Mouse (Mus musculus): ENCODE results near the gene P2ry13. TPM values are rescaled to one million over a fixed set of nuclear protein-coding genes. Genes with fewer than 3 reads are reported as not detected.
A peak's percentile ranks its signal among the peaks of the same experiment; 100 is the strongest.

P2ry13 gene
- polyA plus RNA-seq, 1 experiment from 2014 or later, result 1.4 TPM

DNA sequence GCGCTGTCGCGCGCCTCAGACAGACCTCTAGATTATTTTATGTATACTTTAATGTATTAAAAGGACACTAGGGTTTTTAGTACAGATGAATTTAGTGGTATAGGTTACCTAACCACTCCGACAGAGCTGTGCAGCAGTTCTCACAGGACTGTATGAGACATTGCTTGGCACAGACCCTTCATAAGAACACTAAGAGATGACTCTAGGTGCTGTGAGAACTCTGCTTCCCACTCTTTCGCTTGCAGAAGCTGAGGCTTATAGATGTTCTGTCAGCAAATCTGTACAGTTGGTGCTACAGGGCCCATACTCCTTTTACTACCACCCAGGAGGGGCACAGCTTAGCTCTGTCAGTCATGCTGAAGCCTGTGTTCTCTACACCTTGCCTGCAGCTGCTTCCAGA lies 19.0 kb downstream of the P2ry13 start:
- Histone ChIP-seq H3K4me1 (no peaks in the 10 kb centered on the region), H3K36me3 (replicated peaks) (no peaks in the 10 kb centered on the region), H3K9ac (no peak overlapping the region), H3K4me2 (no peak overlapping the region), H3K9me3 (no peaks in the 10 kb centered on the region), H3K27ac (no peak overlapping the region), H3K27me3 (replicated peaks) (no peaks in the 10 kb centered on the region), H3K4me3 (no peak overlapping the region)
- 96% methylated on average over 6 of the region's 6 CpGs for WGBS
- no peak for ATAC-seq (replicated peaks)

DNA sequence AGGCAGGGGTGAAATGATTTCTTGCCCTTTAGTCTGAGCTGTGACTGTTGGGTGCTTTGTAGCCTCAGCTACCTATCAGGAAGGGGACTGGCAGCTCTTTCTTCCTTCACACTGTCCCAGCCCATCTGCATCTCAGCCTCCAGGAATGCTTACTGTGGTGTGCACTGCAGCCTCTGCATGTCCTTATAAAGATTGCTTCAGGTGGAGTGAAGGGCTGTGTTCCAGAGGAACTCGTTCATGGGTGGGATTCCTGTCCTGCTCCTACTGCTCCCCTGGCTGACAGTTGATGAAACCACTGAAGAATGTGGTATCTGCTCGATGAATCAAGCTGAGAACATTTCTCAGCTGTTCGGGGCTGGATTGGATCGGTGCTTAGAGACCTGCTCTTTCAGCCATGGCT lies 23.3 kb downstream of the P2ry13 start:
- no peaks in the 10 kb centered on the region for H3K36me3 ChIP-seq (replicated peaks)
- 89% methylated on average over 4 of the region's 4 CpGs for WGBS
- ATAC-seq (replicated peaks), result no peak
- no peaks in the 10 kb centered on the region for H3K27me3 ChIP-seq (replicated peaks)
- H3K27ac ChIP-seq, result no peak overlapping the region
- H3K4me1 ChIP-seq, result no peaks in the 10 kb centered on the region
- H3K4me2 ChIP-seq, result no peak overlapping the region
- H3K4me3 ChIP-seq, result no peak overlapping the region
- no peak overlapping the region for H3K9ac ChIP-seq
- no peaks in the 10 kb centered on the region for H3K9me3 ChIP-seq

DNA sequence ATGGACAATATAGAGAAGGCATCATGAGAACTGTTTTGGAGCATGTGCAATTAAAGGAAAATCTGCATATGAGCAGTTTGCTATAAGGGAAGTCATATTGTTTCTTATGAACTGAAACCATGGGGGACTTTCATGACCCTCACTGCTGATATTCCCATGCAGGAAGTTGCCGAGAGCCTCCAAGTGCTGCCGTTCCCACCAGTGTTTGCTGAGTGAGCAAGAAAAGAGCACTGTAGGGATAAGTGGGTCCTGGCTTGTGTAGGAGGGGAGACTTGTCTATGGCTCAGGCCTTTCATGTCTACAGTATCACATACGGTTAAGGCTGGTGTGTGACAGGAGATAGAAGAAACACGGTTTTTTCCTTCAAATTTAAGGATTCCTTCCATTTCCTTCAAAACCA lies 25.0 kb downstream of the P2ry13 start:
- Histone ChIP-seq H3K4me1 (no peaks in the 10 kb centered on the region), H3K9me3 (no peaks in the 10 kb centered on the region), H3K4me3 (no peak overlapping the region), H3K27me3 (replicated peaks) (no peaks in the 10 kb centered on the region), H3K36me3 (replicated peaks) (no peaks in the 10 kb centered on the region), H3K27ac (no peak overlapping the region), H3K9ac (no peak overlapping the region), H3K4me2 (no peak overlapping the region)
- WGBS, result 88% methylated on average over 4 of the region's 4 CpGs
- no peak for ATAC-seq (replicated peaks)

DNA sequence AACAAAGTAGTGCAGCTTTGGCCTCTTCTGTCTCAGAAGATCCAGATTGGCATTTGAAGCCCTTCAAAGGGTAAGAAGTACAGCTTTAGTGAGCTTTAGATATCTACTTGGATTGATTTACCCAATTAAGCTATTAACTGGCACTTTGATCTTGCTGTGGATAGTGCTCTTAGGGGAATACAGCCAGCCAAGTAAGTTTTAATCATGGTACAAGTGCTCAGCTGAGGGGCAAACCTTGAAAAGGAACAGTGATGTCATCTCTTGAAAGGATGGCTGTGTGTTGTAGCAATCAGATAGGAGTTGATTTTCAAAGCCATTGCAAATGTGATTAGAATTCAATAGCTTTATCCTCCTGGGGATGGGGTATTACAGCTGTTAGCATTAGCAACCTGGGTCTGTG lies 28.6 kb downstream of the P2ry13 start:
- Histone ChIP-seq H3K4me3 (no peak overlapping the region), H3K27ac (no peak overlapping the region), H3K36me3 (replicated peaks) (no peaks in the 10 kb centered on the region), H3K9ac (no peak overlapping the region), H3K4me2 (no peak overlapping the region), H3K9me3 (no peaks in the 10 kb centered on the region), H3K27me3 (replicated peaks) (no peaks in the 10 kb centered on the region), H3K4me1 (no peaks in the 10 kb centered on the region)
- ATAC-seq (replicated peaks), result peak; percentile 77; the same call in 1 of the 2 replicates

DNA sequence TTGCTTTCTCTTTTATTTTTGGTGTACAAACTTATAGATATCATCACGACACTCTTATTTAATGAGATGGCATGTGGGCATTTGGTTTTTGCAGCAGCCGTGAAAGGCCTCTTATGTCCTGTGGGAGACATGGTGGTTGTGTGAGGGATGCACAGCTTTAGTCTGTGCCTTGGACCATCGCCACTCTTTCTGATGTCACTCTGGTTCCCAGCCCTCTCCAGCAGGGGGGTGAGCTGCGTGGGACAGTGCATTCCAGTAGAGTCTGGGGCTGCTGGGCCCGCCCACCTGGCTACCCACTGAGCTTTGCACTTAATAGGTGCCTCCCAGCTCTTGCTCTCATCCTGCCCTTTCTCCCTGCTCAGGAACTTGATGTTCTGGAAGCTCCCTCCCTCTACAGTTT lies 29.5 kb downstream of the P2ry13 start:
- H3K36me3 ChIP-seq (replicated peaks), result no peaks in the 10 kb centered on the region
- no peak overlapping the region for H3K9ac ChIP-seq
- no peaks in the 10 kb centered on the region for H3K9me3 ChIP-seq
- no peak for ATAC-seq (replicated peaks)
- 64% methylated on average over 5 of the region's 5 CpGs for WGBS
- H3K4me3 ChIP-seq, result no peak overlapping the region
- H3K27me3 ChIP-seq (replicated peaks), result no peaks in the 10 kb centered on the region
- no peaks in the 10 kb centered on the region for H3K4me1 ChIP-seq
- no peak overlapping the region for H3K4me2 ChIP-seq
- no peak overlapping the region for H3K27ac ChIP-seq

DNA sequence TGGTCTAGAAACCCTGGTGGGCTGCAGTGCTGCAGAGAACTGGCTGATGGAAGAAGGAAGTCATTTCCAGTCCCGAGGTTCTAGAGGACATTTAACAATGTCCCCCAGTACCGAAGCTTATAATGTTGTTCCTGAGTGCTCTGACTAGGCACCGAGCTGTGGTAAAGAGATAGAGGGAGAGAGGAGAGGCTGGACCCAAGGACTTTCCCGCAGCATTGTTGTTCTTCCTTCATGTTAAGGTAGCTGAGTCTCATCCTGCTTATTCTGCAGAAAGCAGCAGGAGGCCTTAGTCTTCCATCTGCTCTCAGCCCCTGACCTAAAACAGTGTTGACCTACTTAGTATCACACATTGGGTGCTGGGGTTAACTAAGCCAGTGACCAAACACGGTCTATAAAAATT lies 33.8 kb downstream of the P2ry13 start:
- H3K9ac ChIP-seq, result no peak overlapping the region
- no peak for ATAC-seq (replicated peaks)
- no peaks in the 10 kb centered on the region for H3K36me3 ChIP-seq (replicated peaks)
- no peaks in the 10 kb centered on the region for H3K9me3 ChIP-seq
- no peak overlapping the region for H3K27ac ChIP-seq
- H3K4me1 ChIP-seq, result no peaks in the 10 kb centered on the region
- no peaks in the 10 kb centered on the region for H3K27me3 ChIP-seq (replicated peaks)
- H3K4me3 ChIP-seq, result no peak overlapping the region
- H3K4me2 ChIP-seq, result no peak overlapping the region
- WGBS, result 70% methylated on average over 5 of the region's 5 CpGs

DNA sequence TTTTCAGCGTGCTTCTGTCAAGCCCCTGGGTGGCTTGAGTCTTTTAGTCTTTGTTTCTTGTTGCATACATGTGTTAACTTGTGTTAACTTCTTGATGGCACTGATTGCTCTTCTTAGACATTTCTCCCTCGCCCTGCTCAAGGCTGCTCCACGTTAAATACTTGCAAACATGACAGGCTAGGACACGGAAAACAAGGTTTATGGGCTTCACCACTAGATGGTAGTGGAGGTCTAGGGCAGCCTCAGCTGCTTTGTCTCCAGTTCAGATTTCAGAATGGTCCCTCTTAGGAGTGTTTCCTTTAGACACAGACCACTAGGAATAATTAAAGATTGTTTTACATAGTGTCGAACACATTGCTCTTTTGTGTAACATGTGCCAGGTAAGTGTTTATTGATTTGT lies 35.4 kb downstream of the P2ry13 start:
- Histone ChIP-seq H3K4me3 (no peak overlapping the region), H3K27ac (no peak overlapping the region), H3K36me3 (replicated peaks) (no peaks in the 10 kb centered on the region), H3K27me3 (replicated peaks) (no peaks in the 10 kb centered on the region), H3K9ac (no peak overlapping the region), H3K4me1 (no peaks in the 10 kb centered on the region), H3K9me3 (no peaks in the 10 kb centered on the region), H3K4me2 (no peak overlapping the region)
- WGBS, result 43% methylated on average over 5 of the region's 5 CpGs
- peak; percentile 86 for ATAC-seq (replicated peaks)

DNA sequence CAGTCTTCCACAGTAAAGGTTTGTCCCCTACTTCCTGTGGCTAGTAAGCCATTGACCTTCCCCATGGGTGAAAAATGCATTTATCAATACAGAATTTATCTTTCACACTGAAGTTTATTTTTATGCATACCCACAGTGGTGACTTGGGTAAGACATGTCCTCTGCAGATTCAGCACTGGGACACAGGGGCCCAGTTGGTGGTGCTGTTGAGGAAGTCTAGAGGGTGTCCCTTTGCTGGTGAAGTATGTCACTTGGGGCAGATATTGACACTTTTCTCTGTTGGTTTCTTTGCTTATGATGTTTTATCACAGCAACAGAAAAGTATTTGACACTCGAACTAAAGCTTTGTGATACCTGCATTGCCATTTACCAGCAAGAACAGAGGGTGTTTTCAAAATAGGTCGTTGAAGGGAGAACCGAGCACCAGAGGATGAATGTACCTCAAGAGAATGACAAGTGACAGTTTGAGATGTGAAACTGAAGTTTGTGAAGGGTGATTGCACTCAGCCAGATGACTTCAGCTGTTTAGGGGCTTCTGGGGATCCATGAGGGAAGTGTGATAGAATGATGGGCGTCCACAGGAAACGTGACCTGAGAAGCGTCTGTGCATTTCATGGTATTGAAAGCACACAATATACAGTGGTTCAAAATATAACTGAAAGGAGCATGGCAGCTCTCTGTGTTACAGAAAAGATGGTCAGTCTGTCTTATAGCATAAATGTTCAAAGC lies 36.1 kb downstream of the P2ry13 start:
- H3K9ac ChIP-seq, result no peak overlapping the region
- 84% methylated on average over 6 of the region's 6 CpGs for WGBS
- H3K4me1 ChIP-seq, result no peaks in the 10 kb centered on the region
- H3K36me3 ChIP-seq (replicated peaks), result no peaks in the 10 kb centered on the region
- H3K9me3 ChIP-seq, result no peaks in the 10 kb centered on the region
- no peak for ATAC-seq (replicated peaks)
- no peak overlapping the region for H3K27ac ChIP-seq
- H3K4me2 ChIP-seq, result no peak overlapping the region
- H3K4me3 ChIP-seq, result no peak overlapping the region
- H3K27me3 ChIP-seq (replicated peaks), result no peaks in the 10 kb centered on the region

DNA sequence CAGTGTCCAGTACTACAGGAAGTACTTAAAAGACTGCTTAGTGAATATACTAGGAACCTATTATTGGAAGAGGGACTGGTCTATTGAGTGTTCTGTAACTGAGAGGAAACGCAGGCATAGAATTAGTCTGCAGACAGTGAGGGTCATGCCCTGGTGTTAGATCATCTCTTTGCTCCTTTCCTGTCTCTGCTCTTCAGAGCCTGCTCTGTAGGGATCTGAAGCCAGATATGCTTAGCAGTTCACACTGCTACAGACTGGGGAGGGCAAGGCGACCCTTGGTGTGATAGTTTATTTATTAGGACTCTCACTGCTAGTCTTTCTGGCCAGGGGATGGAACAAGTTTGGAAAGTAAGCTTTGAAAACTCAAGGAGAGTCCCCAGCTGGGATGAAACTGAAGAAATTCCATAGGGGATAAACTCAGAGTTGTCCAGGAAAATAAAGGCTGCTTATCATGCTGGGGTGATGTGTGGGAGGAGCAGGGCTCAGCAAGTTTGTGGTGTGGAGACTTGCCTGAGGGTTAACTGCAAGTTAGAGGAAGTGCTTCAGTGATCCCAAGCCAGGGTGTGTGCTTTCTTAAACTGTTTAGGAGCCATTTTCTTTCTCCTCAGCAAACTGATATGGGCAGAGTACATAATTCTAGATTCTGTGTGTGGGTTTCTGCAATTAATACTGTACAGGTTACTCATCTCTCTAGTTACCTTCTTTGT lies 40.6 kb downstream of the P2ry13 start:
- H3K27ac ChIP-seq, result no peak overlapping the region
- ATAC-seq (replicated peaks), result no peak
- H3K9me3 ChIP-seq, result no peaks in the 10 kb centered on the region
- no peak overlapping the region for H3K4me2 ChIP-seq
- no peaks in the 10 kb centered on the region for H3K27me3 ChIP-seq (replicated peaks)
- H3K36me3 ChIP-seq (replicated peaks), result no peaks in the 10 kb centered on the region
- H3K9ac ChIP-seq, result no peak overlapping the region
- H3K4me1 ChIP-seq, result no peaks in the 10 kb centered on the region
- WGBS, result 60% methylated on average over 2 of the region's 2 CpGs
- H3K4me3 ChIP-seq, result no peak overlapping the region

DNA sequence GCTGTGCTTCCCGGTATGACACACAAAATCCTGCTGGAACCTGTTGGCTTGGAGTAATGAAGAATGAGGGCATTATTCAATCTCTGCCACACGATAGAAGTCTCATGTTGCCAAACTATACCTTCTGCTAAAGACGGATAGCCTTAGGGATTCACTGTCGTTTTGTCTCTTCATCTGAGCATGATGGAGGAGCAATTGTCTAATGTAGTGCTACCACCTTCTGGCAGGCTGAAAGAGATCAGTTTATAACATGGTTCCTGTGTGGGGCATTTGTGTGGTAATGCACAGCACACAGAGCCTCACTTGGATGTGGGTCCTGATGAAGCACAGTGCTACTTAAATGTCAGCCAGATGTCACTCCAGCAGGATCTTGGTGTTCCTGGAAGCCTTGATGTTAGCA lies 41.5 kb downstream of the P2ry13 start:
- Histone ChIP-seq H3K4me1 (no peaks in the 10 kb centered on the region), H3K27ac (no peak overlapping the region), H3K4me3 (no peak overlapping the region), H3K27me3 (replicated peaks) (no peaks in the 10 kb centered on the region), H3K9me3 (no peaks in the 10 kb centered on the region), H3K4me2 (no peak overlapping the region), H3K9ac (no peak overlapping the region), H3K36me3 (replicated peaks) (no peaks in the 10 kb centered on the region)
- ATAC-seq (replicated peaks), result no peak
- WGBS, result 90% methylated on average over 4 of the region's 4 CpGs

DNA sequence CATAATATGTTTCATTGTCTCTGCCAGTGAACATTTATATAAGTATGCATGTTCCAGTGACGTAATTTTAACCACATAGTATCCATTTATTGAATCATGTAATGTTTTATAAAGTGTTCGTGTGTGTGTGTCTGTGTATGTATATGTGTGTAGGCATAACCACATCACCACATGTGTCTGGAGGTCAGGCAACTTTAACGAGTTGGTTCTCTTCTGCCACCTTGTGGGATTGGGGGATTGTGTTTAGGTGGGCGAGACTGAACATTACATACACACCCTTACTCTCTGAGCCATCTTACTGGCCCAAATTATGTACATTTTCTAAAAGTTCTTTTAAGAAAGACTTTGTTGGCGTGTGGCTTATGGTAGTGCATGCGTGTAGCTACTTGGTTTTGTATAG lies 42.2 kb downstream of the P2ry13 start:
- Histone ChIP-seq H3K4me1 (no peaks in the 10 kb centered on the region), H3K27ac (no peak overlapping the region), H3K36me3 (replicated peaks) (no peaks in the 10 kb centered on the region), H3K9ac (no peak overlapping the region), H3K27me3 (replicated peaks) (no peaks in the 10 kb centered on the region), H3K4me2 (no peak overlapping the region), H3K9me3 (no peaks in the 10 kb centered on the region), H3K4me3 (no peak overlapping the region)
- WGBS, result 92% methylated on average over 6 of the region's 6 CpGs
- no peak for ATAC-seq (replicated peaks)

DNA sequence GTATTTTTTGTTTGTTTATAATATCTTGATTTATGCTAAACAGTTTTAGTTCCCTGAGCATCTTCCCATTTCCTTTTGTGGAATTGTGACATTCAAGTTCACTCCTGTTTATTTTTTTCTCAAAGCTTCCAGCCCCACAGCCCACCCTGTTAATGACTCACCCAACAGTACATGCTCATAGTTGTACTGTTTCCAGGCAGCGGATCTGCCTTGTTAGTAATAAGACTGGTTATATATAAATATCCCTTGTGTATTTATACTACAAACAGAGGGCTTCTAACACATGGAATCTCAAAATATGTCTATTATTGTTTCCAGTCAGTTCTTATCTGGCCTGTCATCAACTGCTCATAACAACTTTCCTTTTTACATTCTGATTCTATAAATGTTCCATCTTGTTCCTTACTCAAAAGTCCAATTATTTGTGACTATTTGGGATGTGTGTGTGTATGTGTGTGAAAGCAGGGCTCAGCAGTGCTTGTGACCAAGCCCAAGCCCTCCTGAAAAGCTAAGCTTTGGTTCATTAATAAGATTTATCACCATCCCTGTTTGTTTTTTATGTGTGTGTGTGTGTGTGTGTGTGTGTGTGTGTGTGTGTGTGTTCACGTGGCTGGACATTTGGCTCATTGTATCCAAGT lies 43.1 kb downstream of the P2ry13 start:
- Histone ChIP-seq H3K9me3 (no peaks in the 10 kb centered on the region), H3K9ac (no peak overlapping the region), H3K4me3 (no peak overlapping the region), H3K4me1 (no peaks in the 10 kb centered on the region), H3K27me3 (replicated peaks) (no peaks in the 10 kb centered on the region), H3K4me2 (no peak overlapping the region), H3K27ac (no peak overlapping the region), H3K36me3 (replicated peaks) (no peaks in the 10 kb centered on the region)
- no peak for ATAC-seq (replicated peaks)
- 87% methylated on average over 2 of the region's 2 CpGs for WGBS

DNA sequence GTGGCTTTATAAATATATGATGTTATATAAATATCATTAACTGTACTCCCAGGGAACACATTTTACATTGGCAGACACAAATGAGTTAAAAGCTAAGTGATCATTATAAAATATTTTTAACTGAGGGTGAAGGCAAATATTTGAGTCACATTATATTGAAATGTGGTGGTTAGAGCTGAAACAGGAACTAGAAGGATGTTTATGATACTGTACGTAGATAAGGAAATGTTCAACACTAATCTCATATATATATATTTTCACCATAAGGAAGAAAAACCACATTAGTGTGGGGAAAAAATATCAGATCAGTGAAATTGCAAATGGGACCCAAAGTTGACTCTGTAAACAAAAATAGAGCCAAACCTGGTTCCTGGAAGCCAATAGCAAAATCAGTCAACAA lies 50.2 kb downstream of the P2ry13 start:
- no peak for ATAC-seq (replicated peaks)
- H3K4me1 ChIP-seq, result no peaks in the 10 kb centered on the region
- H3K27me3 ChIP-seq (replicated peaks), result no peaks in the 10 kb centered on the region
- WGBS, result 96% methylated on average over 1 of the region's 1 CpGs
- no peaks in the 10 kb centered on the region for H3K36me3 ChIP-seq (replicated peaks)
- H3K27ac ChIP-seq, result no peak overlapping the region
- H3K9ac ChIP-seq, result no peak overlapping the region
- no peaks in the 10 kb centered on the region for H3K9me3 ChIP-seq
- H3K4me3 ChIP-seq, result no peak overlapping the region
- H3K4me2 ChIP-seq, result no peak overlapping the region
